Mouse (Mus musculus) intestine, postnatal 0 days (tissue): ENCODE results near the gene Lrrc3c. TPM values are rescaled to one million over a fixed set of nuclear protein-coding genes. Genes with fewer than 3 reads are reported as not detected.
A peak's percentile ranks its signal among the peaks of the same experiment; 100 is the strongest.
"Not testable (repeated sequence)": the region's sequence is repeated elsewhere in the genome, so short reads cannot be mapped to it uniquely, and the experiment has no call there.

Source experiments
- ATAC-seq: fragments of 200-750 bp; cut with Nextera tagmentation; 2 replicates; pipeline ENCODE4 v1.8.0; 2017; ENCODE audit warnings: mild to moderate bottlenecking, moderate TSS enrichment, moderate library complexity
- H3K27ac ChIP-seq: fragments of 300-500 bp; sonication (generic); 2 replicates; pipeline ENCODE4 v1.5.1; 2014; ENCODE audit warnings: mild to moderate bottlenecking, low read depth, low read length, moderate library complexity
- H3K27me3 ChIP-seq: fragments of 300-500 bp; sonication (generic); replicated peaks from 2 replicates; pipeline ENCODE4 v1.6.1; 2014; ENCODE audit warnings: low read length, mixed read lengths; ENCODE audit not compliant: control insufficient read depth, insufficient read depth
- H3K36me3 ChIP-seq: fragments of 300-500 bp; sonication (generic); 2 replicates; pipeline ENCODE4 v1.6.1; 2014; ENCODE audit warnings: mild to moderate bottlenecking, moderate library complexity; ENCODE audit not compliant: control insufficient read depth, insufficient read depth
- H3K4me1 ChIP-seq: fragments of 300-500 bp; sonication (generic); replicated peaks from 2 replicates; pipeline ENCODE4 v1.6.1; 2014; ENCODE audit warnings: antibody characterized with exemption, low read length, mixed read lengths; ENCODE audit not compliant: control insufficient read depth, insufficient read depth
- H3K4me2 ChIP-seq: fragments of 300-500 bp; sonication (generic); replicated peaks from 2 replicates; pipeline ENCODE4 v1.6.1; 2014; ENCODE audit warnings: low read depth, mild to moderate bottlenecking, moderate library complexity
- H3K4me3 ChIP-seq: fragments of 300-500 bp; sonication (generic); 2 replicates; pipeline ENCODE4 v1.5.1; 2014; ENCODE audit warnings: low read depth, low read length
- H3K9ac ChIP-seq: fragments of 300-500 bp; sonication (generic); 2 replicates; pipeline ENCODE4 v1.6.1; 2014; ENCODE audit warnings: mild to moderate bottlenecking, low read depth, low read length
- H3K9me3 ChIP-seq: fragments of 300-500 bp; sonication (generic); 2 replicates; pipeline ENCODE4 v1.6.1; 2016; ENCODE audit warnings: mixed run types; ENCODE audit not compliant: control insufficient read depth
- CTCF ChIP-seq: sonication (generic); IDR thresholded peaks from 2 replicates; pipeline ENCODE4 v1.5.1; 2016; ENCODE audit warnings: low read depth, mild to moderate bottlenecking, control low read depth, antibody characterized with exemption, moderate library complexity
- WGBS: fragments of 180-500 bp; shearing (Covaris S2); extraction: QIAGEN DNeasy Blood & Tissue Kit; methylation state at CpG from one replicate; pipeline ENCODE4 v1.1.7; 2014; 5-methylcytosine and 5-hydroxymethylcytosine counted together
- polyA plus RNA-seq: library from polyadenylated mRNA; unstranded; fragments of >200 nt; fragmentation: Nextera tagmentation; extraction: Ambion mirVana; gene quantifications from 2 replicates; pipeline ENCODE4 v1.2.1, GENCODE M21; 2015

Gene Lrrc3c
- polyA plus RNA-seq, 1 experiment from 2014 or later = not detected

DNA sequence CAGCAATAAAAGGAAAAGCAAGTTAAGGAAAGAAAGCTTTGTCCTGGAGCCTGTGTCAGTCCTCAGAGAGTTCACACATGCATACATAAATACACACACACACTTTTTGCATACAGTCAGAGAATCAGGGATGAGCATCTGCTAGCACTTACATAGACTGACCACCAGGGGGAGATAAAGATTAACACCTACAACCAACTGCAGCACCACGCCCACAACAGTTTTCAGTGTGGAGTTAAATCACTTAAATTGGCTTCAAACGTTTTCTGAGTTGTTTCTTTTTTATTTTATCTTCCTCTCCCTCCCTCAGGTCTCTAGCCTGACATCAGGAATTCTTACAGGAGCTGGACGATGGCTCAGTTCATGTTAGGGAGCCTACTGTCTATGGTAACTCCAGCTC lies 8.7 kb downstream of the Lrrc3c start:
- Histone ChIP-seq H3K9me3 (no peaks in the 10 kb centered on the region), H3K36me3 (no peaks in the 10 kb centered on the region), H3K4me2 (no peak overlapping the region), H3K9ac (no peak overlapping the region), H3K4me3 (no peak overlapping the region), H3K27ac (no peak overlapping the region), H3K4me1 (no peaks in the 10 kb centered on the region; the same call in 1 of the 2 replicates), H3K27me3 (no peaks in the 10 kb centered on the region)
- peak; percentile 87 for TF ChIP-seq CTCF
- WGBS = 7% methylated on average over 3 of the region's 3 CpGs
- no peak for ATAC-seq

- Histone ChIP-seq H3K27me3 (no peaks in the 10 kb centered on the region), H3K9ac (no peak overlapping the region), H3K27ac (no peak overlapping the region), H3K4me1 (no peaks in the 10 kb centered on the region), H3K9me3 (0 out of 2 replicates have a peak, but pooled peaks cover 2% of the 10 kb centered on the region), H3K4me3 (no peak overlapping the region), H3K36me3 (no peaks in the 10 kb centered on the region), H3K4me2 (no peak overlapping the region)
- no peak for ATAC-seq
- no peak for TF ChIP-seq CTCF
- 94% methylated on average over 13 of the region's 13 CpGs for WGBS
Measured at GRCm38 (mm10) chr11:98620791-98621190, 22.7 kb downstream of the Lrrc3c start.

DNA sequence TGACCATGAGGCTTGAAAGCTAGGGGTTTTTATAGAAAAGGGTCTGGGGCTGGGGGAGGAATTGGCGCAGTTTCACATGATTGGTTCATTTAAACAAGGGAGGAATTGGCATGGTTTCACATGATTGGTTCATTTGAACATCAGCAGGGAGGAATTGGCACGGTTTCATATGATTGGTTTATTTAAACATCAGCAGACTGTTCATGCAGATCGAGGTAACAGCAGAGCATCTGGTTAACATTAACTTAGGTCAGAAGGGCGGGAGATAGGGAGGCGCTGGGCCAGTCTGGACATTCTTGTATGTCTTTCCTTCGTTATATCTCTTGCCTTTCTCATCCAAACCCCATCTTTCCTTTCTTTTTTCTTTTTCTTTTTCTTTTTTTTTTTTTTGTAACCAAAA lies 25.9 kb downstream of the Lrrc3c start:
- not testable (repeated sequence) for H3K4me1 ChIP-seq, H3K9me3 ChIP-seq, H3K36me3 ChIP-seq, H3K27ac ChIP-seq, H3K4me3 ChIP-seq, H3K4me2 ChIP-seq, H3K9ac ChIP-seq, ATAC-seq, H3K27me3 ChIP-seq
- WGBS = 82% methylated on average over 6 of the region's 6 CpGs

DNA sequence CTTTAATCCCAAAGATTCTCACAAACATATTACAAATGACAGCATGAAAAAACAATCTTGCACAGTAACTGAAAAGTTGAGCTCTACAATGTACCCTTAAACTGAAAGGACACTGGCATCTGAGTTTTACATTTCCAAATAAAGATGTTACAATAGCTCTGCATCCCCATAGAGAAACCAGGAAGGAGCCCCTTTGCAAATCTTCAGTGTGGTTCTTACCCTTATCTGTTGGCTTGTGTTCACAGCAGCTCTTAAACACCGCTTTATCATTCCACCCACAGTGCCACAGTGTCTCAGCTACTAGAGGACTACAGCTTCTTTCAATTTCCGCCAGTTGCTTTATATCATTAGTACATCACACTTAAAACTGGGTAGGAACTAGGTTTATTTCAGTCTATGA lies 26.3 kb downstream of the Lrrc3c start:
- not testable (repeated sequence) for H3K4me2 ChIP-seq, H3K27me3 ChIP-seq, H3K4me1 ChIP-seq, H3K4me3 ChIP-seq, H3K9me3 ChIP-seq, ATAC-seq, H3K36me3 ChIP-seq, H3K9ac ChIP-seq, H3K27ac ChIP-seq
- WGBS = 97% methylated on average over 2 of the region's 2 CpGs

- Histone ChIP-seq H3K4me1 (no peaks in the 10 kb centered on the region), H3K9ac (no peak within 1 kb of the TSS), H3K4me3 (no peak within 1 kb of the TSS), H3K4me2 (no peak within 1 kb of the TSS), H3K27me3 (no peaks in the 10 kb centered on the region), H3K27ac (no peak within 1 kb of the TSS), H3K36me3 (no peaks in the 10 kb centered on the region), H3K9me3 (0 out of 2 replicates have a peak, but pooled peaks cover 2% of the 10 kb centered on the region)
- 91% methylated on average over 10 of the region's 10 CpGs for WGBS
- ATAC-seq = no peak
- no peak for TF ChIP-seq CTCF
Measured at GRCm38 (mm10) chr11:98625611-98626410, 27.7 kb downstream of the Lrrc3c start, which contains the start of the genes Gm12355 and Gsdma3. Gene Gm12355, minus strand, starts transcription at chr11:98625661. Gene Gsdma3, plus strand, starts transcription at chr11:98626360.

DNA sequence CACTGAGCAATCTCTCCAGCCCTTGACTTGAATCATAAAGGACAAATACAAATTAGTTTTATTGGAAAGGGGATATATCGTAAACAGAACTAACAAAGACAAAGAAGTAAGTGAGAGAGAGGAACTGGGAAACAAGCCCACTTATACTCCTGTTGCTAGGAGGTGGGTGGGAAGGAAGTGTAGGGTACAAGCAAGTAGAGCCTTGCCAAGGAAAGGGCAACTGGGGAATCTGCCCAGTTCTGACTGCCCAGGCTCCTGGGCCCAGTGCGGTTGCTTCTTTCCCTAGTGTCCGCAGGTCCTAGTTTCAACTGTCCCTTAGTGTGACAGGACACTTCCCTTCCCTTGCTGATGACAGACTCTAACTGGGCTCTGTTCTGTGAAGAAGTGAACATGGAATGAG lies 30.6 kb downstream of the Lrrc3c start:
- no peak for ATAC-seq
- TF ChIP-seq CTCF = no peak
- H3K4me3 ChIP-seq = no peak overlapping the region
- H3K9ac ChIP-seq = no peak overlapping the region
- no peaks in the 10 kb centered on the region for H3K9me3 ChIP-seq
- no peaks in the 10 kb centered on the region for H3K36me3 ChIP-seq
- H3K4me1 ChIP-seq = no peaks in the 10 kb centered on the region
- no peaks in the 10 kb centered on the region for H3K27me3 ChIP-seq
- H3K27ac ChIP-seq = no peak overlapping the region
- 94% methylated on average over 3 of the region's 3 CpGs for WGBS
- H3K4me2 ChIP-seq = no peak overlapping the region
